Mouse (Mus musculus): ENCODE results near the gene Oxt.

The Oxt gene

DNA sequence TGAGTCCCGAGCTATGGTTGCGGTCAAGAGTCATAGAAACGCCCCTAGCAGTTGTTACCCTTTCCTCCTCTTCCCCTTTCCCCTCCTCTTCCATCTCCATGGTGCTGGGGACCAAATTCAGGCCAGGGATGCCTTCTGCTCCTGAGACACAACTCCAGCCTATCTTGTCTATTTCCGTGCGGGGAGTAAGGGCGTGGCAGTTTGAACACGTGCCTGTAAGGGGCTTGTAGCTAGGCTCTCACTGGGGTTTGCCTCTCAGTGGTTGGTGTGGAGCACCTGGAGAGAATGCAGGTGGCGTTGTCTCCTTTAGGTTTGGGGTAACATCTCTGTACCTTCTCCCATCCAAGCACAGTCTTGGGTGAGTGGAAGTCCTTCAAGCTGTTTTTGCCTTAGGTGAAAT, 3.8 kb downstream of the Oxt start:
- no peak for DNase-seq (ENCODE audit: low spot score)

DNA sequence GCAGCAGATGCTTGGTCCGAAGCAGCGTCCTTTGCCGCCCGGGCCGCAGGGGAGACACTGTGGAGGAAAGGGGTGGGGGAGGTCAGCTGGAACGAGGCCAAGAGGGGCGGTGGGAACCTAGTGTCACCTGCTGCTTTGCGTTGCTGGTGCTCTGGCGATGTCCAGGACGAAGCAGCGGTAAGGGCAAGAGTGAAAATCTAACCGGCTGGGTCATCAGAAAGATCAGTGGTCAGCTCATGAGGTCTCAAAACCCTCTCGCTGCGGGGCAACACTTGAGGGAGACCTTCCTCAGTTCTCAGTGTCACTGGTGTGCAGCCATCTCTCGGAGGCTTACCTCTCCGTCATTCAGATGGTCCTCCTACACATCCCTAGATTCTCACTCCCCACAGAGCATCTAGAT, 5.2 kb downstream of the Oxt start:
- no peak for DNase-seq (ENCODE audit: low spot score)

DNA sequence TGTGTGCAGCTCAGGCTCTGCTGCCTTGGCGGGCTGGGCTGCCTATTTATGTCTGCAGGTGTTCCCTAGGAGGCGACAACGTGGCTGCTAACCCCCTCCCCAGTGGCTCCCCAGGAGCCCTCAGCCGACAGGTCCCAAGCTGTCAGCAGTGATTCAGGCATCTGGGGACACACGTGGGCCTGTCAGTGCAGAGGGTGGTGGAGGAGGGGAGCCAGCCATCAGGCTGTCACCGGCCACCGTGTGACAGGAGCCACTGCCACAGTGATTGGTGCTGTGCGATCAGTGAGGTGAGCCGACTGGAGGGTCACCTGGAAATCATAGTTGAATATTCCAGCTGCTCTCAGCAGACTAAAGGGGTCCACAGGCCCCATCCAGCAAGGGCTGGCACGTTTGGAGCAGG, 6.6 kb downstream of the Oxt start, which contains the start of gene Avp:
Gene Avp, minus strand, starts transcription at position 3 of the 400 bp plus-strand sequence.
- no peak for DNase-seq (ENCODE audit: low spot score)

DNA sequence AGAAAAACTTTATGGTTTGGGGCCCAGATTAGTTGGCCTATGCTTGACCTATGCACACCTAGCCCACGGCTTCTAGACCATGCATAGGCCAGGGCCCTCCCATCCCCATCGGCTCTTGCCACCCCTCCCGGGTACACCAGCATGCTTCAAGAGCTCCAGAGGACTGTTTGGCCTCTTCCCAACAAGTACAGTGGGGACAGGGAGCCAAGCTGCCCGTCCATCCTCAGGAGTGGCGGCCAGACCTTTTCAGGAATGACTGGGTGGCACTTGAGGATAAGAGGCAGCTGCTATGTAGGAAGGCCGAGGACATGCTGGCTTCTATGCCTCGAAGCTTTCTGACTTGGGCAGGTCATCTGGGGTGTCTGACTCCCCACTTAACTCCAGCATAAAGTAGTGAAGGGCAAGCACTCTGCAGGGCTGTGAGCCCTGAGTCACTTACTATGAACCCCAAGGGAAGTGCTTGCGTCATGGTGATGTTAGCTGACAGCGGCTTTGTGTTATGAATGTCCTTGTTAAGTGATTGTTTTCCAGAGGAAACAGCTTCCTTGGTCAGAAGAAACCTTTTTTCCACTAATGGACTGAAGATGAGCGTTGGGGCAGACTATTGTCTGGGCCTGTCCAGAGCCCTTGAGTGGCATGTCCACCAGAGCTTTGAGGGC, 8.1 kb downstream of the Oxt start:
- DNase-seq (ENCODE audit: low spot score): no peak

DNA sequence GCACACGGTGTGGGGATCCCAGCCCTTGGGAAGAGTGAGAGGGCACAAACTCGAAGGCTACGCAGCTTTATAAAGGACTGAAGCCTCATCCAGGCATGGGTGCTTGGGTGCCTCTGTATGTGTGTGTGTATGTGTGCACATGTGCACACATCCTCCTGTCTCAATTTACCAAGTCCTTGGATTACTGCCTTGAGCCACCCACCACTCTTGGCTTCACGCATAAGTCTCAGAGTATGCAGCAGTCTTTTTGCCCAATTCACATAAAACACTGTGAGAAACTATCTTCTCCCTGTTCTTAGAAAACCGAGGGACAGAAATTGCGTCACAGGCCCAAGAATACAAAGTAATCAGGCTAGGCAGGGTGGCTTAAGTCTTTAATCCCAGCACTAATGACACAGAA, 10.0 kb downstream of the Oxt start:
- no peak for DNase-seq (ENCODE audit: low spot score)

DNA sequence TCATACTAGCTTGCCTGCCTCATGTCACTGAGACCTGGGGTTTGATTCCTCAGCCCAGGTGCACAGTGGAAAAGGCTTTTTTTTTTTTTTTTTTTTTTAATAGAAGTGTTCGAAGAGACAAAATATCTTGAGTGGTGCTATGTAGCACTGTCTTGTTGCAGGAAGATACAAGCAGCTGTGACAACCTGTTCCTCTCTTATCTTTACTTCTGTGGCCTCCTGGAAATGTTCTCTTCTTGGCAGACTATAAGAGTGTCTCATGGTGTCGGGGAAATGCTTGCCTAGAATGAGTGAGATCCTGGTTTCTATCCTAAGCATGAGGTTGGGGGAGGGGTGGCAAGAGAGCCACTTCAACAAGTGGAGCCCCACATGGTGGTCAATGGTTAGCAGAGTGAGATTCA, 12.4 kb downstream of the Oxt start:
- DNase-seq (ENCODE audit: low spot score): no peak

DNA sequence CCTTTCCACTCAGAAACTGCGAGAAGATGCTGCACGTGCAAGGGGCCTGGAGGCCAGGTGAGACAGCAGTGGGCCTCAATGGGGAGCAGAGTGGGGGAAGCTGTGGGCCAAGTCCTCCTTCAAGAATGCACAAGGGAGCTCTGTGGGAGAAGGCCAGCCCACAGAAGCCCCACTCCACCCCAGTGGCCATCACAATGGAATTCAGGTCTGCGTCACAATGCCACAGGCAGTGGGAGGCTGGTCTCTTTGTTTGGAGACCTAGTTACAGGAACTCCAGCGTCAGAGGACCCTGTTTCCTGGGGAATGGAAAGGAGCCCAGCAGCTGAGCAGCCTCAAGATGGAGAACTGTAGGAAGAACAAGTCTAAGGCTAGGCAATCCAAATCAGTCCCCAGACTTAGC, 13.2 kb downstream of the Oxt start:
- DNase-seq (ENCODE audit: low spot score): no peak

DNA sequence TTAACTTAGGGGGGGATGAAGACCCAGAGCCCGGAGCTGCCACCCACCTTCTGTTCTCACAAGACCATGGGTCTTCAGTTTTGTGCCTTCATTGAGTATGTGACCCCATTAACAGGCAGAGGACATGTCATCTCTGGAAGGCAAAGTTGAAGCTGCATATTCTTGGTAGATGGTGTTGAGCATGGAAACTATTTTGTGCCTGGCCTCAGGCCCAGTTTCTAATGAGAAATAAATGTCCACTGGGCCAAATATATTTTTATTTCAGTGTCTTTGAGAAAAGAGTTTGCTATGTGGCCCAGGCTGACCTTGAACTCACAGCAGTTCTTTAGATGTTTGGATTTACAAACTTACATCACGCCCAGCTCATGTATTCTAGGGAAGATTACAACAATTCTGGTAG, 13.8 kb downstream of the Oxt start:
- no peak for DNase-seq (ENCODE audit: low spot score)

DNA sequence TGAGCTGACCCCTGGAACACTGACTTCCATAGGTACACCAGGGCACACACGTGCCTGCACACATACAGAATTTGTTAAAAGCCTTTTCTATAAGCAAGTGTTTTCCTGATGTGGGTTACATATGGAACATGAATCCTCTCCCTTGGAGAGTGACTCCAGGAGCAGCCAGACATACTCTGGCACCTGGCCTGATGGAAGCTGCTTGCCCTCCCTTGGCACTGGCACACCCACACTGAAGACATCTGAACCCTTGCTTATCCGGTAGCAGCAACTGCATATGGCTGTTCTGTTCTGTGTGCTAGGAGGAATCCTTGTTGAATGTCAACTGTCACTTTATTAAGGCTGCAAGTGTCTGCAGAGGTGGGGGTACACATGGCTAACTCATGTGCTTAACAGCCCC, 15.0 kb downstream of the Oxt start:
- no peak for DNase-seq (ENCODE audit: low spot score)

DNA sequence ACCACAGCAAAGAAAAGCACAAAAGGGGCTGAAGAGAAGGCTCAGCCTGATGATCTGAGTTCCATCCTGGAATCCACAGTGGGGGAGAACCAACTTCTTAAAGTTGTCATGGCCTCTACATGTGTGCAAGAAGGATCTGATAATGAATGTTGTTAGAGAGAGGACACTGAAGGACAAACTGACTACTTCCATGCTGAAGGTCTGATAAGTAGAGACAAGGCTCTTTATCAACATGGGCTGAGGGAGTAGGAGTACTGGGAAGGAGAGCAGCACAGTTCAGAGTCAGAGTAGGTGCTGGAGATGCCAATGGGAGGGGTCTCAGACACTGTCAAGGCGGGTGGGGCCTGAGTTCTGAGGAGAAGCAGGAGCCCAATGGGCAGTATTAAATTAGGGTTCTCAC, 19.6 kb downstream of the Oxt start:
- no peak for DNase-seq (ENCODE audit: low spot score)

DNA sequence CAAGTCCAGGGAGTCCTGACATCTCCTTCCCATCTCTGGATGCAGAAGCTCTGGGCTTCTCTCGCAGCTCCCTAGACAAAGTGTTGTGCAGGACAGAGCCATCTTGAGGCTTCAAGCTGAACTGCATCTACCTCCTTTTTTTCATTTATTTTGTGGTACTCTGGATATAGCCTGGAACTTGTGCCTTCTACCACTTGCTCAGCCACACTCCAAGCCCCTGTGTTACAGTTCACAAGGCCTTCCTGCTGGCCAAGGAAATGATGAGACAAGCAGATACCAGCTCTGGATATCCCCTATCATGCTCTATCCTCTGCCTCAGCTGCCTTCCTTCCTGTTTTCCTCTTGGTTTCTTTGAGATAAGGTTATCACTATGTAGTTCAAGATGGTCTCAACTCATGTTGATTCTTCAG, 21.6 kb downstream of the Oxt start:
- DNase-seq (ENCODE audit: low spot score): peak; percentile 71

DNA sequence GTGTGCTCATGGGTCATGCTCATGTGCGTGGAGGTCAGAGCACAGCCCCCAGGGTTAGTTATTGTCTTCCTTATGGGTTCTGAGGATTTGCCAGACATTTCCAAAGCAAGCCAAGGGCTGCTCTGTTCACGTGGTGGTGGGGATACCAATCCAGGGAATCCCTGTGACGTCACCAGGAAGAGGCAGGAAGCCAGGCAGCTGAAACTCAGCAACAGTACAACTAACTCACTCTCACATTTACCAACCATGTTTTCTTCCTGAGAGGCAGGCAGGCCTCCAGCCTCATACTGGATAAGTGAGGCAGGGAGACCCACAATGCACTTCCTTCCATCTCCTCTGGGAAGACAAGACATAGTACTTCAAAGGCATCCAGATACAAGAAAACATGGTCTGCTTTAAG, 22.4 kb downstream of the Oxt start:
- DNase-seq (ENCODE audit: low spot score): no peak

DNA sequence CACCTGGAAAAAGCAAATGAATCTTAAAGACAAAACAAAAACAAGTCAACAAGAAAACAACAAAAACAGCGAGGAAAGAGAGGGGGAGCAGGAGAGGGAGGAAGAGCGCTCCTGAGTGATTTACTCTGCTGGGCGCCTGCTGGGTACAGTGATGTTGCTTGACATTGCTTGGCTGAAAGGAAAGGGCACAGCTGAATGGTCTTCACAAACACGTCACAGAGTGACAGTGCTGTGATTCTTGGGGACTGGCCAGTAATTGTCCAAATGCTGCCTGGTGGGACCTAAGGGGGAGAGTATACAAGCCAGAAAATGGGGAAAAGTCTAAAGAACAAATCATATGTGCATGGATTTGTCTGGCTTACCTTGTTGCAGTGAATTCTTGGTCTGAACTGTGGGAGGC, 26.2 kb downstream of the Oxt start:
- no peak for DNase-seq (ENCODE audit: low spot score)

DNA sequence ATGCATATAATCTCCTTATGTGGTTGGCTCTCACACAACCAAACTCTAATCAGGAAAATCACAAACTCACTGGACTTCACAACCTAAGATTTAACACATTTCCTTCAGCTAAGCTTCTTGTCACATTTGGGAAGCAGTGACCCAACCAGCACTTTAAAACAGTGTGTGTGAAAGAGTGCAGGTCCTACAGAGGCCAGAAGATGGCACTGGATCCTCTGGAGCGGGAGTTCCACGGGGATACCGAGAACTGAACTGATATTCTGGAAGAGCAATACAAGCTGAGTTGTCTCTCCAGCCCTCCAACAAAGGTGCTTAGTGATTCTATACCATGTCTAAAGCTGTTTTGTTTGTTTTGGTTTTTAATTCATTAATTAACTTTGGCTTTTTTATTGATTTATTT, 37.1 kb downstream of the Oxt start:
- DNase-seq (ENCODE audit: low spot score): peak; percentile 48

DNA sequence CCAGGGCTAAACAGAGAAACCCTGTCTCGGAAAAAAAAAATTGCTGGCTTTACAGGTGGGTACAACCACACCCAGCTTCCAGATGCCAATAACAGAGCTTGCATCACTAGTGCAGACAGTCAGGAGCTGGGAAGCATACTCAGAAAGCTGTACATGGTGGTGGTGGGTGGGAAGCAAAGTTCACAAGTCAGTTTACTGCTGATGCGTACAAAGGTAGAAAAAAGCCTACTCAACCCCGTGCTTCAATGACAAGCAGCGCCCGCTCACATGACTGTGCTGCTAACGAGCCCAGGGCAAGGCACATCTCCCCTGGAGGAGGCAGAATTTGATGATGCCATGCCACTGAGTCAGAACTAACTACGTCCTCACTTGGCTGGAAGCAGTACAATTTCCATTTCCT, 43.0 kb downstream of the Oxt start:
- no peak for DNase-seq (ENCODE audit: low spot score)
